Mouse (Mus musculus) bone marrow, adult 2 months (tissue): ENCODE data around the gene Clec2h.
"Not testable (repeated sequence)": the region's sequence is repeated elsewhere in the genome, so short reads cannot be mapped to it uniquely, and the experiment has no call there.

Experiments
- CTCF ChIP-seq: fragments of 200-500 bp; IDR thresholded peaks from 2 replicates; pipeline ENCODE4 v1.5.1; 2011; ENCODE audit warnings: low read length, control low read depth; ENCODE audit not compliant: control insufficient read depth, insufficient read depth
- POLR2A ChIP-seq: fragments of 200-500 bp; IDR thresholded peaks from 2 replicates; pipeline ENCODE4 v1.6.1; 2011; ENCODE audit warnings: low read depth, mild to moderate bottlenecking, control low read depth, low read length, borderline replicate concordance; ENCODE audit not compliant: control insufficient read depth

- not testable (repeated sequence) for TF ChIP-seq POLR2A, CTCF
These were observed 36.9 kb upstream of the Clec2h start for GRCm38 (mm10) chr6:128625246-128625645.
